Mouse (Mus musculus): ENCODE data around the gene Hhat.
A peak's percentile ranks its signal among the peaks of the same experiment; 100 is the strongest.

Hhat gene

DNA sequence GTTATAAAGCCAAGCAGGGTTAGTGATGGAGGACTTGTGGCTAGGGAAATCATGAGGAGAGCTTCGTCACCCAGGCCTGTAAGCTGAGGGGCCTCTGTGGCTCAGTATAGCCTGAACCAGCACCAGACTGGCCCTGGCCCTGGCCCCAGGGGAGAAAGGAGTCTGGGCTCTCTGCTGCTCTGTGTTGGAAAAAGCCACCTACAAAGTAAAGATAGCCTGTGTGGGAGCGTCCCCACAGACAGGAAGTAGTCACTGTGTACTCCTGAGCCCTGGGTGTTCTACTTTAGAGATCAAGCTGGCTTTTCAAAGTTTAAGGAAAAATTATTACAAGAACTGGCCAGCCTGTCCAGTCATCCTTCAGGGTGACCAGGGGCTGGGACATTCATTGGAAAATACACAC lies 273.5 kb downstream of the Hhat start:
- no peak for DNase-seq (ENCODE audit: low spot score)

DNA sequence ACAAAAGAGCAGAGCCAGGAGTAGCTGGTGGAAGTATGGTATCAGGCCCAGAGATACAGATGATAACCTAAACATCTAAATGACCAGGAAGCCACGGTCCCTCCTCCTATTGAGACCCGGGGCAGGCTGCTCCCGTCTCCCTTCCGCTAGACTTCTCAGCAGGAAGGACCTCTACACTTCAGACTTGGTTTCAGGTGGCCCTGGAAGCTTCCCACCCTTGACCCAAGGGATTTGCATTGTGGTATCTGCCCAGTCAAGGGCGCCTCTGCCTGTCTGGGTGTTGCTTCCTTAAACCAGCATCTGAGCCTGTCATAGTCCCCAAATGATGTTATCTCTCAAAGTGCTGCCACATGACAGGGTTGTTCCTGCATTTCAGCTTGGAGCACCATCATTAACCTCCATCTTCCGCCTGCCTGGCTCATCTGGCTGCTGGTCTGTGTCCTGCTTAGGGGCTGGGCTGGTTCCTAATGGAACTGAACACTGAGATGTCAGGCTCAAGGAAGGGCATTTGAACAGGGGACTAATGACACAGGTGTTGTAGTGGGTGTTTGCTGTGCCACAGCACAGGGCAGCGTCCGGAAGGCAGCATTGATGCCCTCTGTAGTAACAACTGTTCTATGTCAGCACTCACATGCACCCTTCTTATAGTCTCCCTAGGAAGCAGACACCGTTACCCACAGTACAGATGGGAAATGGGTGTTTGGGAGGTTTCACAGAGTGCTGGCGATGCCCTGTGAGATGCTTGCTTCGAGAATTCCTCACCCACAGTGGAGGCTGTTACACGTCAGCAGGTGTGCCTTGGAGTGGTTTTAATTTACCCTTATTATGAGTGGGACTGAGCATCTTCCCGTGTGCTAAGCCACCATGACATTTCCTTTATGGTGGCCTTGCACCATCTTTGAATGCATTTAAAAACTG lies 280.9 kb downstream of the Hhat start:
- DNase-seq (ENCODE audit: low spot score): no peak

DNA sequence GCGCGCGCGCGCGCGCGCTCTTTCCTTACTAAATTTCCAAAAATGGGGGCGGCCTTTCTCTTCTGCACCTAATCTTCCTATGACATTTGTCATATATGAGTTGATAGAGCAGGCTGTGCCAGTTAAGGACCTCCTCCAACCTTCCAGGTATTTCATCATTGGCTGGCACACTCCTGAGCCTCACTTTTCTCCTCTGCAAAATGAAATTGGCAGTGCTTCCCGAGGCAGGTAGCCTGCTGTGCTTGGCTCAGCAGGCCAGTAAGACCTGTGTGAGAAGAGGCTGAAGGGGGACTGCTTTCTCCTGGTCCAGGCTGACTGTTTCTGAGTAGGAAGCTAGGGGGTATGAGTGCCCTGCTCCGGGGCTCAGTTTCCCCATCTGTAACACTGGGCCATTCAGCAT lies 283.5 kb downstream of the Hhat start:
- no peak for DNase-seq (ENCODE audit: low spot score)

DNA sequence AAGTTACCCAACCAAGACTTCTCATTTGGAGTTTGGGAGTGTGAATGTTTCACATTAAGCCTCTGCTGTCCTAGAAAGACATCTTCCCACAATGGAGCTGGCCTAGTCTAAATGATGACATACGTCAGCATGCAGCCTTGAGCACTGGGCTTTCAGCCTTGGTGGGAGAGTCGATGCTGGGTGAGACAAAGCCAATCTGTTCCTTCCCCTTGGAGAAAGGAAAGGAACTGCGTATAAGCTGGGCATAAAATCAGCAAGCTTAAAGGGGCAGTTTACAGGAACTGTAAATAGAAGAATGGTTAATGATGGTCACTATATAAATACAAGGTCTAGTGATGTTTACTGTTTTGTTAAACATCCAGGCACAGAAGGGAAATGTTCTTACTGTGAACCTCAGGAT lies 286.0 kb downstream of the Hhat start:
- DNase-seq (ENCODE audit: low spot score): no peak

DNA sequence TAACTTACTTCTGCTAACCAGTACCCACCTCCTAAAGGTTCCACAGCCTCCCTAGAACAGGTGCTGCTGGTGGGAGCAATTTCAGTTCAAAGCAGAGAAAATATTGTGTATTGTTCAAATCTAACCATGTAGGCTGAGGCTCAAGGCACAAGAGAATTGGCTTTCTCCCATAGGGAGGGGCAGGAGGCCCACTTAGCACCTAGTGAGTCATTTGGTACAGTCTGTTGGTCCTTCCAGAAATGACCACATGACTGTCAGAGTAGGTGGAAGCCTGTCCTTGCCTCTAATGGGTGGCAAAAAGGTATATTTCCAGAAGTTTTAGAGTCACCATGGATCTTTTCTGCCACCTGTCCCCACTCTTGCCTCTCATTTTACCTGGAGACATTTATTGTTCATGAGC lies 289.6 kb downstream of the Hhat start:
- DNase-seq (ENCODE audit: low spot score): no peak

DNA sequence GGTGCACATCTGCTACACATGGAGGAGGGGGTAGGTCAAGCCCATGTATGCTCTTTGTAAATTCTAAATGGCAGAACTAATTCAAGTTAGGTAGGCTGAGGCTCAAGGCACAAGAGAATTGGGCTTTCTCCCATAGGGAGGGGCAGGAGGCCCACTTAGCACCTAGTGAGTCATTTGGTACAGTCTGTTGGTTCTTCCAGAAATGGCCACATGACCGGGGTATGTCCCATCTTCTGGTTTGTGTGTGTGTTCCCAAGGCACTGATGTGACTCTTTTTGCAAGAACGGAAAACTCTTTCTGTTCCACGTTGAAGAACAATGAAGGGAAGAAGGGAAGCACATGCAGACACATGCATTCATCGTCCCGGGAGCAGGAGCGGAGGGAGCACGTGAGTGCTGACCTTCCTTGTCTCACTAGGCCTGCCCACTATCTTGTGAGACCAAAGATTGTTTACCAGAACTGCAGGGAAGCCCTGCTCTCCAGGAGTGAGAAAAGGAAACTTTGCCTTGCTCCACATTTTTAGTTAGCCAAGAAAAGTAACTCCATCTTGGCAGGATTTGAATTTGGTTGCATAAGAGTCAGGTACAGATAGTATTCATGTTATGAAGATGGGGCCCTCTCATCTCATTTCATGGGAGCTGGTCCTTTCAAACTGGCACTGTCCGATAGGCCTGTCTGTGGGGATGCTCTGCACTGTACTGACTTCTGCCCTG lies 290.8 kb downstream of the Hhat start:
- DNase-seq (ENCODE audit: low spot score): no peak

DNA sequence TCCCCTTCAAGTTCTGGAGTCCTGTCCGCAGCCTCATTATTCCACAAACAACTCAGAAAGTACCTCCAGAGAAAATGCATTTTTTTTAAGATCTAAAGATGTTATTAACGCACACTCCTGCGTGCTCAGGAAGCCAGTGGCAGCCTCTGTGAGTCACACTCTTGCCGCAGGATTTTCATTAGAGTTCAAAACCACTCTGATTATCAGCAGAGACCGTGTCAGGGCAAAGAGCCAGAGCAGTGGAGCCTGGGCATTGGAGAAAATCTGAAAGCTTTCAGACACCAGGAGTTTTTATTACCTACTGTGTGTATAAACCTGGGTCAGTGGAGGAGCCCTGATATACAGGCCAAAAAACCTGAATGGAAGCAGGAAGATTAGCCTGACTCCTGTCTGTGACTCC lies 292.8 kb downstream of the Hhat start:
- DNase-seq (ENCODE audit: low spot score): no peak

DNA sequence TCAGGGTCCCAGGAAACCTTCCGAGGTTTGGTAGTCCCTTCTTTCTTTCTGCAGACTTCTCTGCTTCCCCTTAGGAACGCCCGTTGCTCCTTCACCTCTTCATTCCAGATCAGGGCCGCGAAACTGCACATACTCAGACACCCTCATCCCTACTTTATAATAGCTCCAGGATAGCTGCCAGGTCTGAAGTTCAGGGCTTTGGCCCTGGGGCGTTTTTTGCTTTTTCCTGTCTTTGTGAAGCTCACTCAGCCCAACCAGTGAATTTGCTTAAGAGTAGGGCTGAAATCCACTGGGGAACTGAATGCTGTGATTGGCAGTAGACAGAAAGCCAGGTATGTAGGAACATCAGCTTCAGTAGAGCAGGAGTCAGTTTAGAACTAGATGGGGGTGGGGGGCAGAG lies 293.5 kb downstream of the Hhat start:
- no peak for DNase-seq (ENCODE audit: low spot score)

DNA sequence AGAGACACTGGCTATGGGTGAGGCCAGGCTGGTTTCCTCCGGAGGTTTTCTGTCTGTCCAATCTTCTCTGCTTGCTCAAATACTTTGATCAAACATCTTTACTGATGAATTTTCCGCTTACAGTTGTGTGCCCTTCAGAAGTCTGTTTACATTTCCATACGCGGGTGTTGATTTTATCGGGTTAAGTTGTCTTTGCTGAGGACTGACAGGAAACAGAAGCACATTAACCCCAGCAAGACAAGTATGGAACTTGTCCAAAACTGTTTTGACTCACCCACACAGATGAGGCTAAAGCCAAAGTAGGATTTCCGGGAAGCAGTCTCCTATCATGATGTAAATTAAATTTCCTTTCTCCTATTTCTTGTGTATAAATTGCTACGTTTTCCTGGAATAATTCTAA lies 294.3 kb downstream of the Hhat start:
- DNase-seq (ENCODE audit: low spot score): no peak

DNA sequence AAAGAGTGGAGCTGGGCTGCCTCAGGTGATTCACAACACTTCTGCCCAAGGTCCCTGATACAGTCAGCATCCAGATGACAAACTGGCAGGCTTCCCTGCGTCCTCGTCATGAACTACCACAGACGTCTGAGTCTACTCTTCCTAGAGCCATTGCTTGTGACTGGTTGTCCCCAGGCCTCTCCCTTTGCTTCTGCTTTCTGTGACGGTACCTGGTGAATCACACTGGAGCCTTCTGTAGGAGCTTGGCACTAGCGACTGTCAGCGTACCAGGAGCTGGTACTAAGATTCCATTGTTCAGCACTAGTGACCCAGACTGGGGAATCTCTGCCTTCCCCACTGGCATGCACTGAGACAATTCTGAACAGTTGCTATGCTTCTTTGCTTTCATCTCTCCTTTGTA lies 297.9 kb downstream of the Hhat start:
- no peak for DNase-seq (ENCODE audit: low spot score)

DNA sequence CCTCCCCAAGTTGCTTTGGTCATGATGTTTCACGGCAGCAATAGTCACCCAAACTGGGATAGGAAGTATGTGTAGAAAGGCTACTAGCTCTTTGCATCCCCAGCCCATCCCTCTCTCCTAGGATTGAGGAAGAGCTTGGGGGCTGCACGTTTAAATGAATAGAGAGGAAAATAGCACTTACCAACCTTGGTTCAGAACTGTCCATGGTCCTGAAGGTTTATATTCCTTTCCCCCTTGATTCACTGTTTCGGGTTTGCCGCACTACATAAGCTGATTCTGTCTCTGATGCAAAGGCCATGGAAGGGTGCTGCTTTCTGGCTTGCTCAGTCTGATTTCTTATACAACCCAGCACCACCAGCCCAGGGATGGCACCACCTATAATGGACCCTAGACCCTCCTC lies 298.7 kb downstream of the Hhat start:
- peak; percentile 77 for DNase-seq (ENCODE audit: low spot score)

DNA sequence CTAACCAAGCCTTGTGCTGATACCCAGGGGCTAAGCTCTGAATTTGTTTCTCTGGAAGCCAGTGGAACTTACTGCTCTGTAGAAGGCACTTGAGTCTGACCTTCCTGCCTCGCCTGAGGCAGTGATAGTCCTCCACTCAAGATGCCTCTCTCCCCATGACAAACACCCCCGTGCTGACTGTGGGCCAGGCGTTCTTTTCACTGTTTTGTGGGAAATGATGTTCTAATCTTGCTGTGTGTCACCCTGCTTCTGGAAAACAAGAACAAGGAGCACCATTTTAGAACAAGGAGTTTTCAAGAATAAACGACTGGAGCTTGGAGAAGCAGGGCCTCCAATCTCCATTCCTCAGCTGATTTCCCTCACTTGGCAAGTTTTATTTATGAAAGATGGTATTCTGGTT lies 307.3 kb downstream of the Hhat start:
- DNase-seq (ENCODE audit: low spot score): no peak

DNA sequence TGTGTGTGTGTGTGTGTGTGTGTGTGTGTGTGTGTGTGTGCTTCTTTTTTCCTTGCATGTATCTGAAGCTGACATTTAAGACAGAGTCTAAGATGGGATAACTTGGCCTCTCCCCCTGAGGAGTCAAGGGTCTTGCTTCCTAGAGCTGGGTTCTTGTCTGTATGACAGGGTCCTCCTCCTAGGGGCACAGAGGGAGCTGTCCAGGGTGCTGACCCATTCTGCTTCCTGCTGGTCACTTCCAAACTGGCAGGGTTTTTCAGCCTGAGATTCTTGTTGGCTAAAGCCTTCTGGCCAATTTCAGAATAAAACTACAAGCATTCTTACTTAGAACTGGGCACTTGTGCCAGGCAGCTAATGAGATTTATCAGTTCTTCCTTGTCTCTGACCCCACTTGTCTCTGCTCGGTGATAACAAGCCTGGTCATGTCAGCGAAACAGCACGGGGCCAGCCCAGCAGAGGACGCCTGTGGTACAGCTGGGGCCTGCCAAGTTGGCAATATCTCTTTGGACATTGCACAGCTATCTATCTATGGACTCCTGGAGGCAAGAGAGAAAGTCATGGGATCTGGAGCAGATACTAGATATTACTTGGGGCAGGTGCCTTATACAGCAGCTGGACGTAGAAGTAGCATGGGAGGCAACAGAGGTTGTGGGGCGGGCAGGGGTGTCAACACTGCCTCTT lies 313.4 kb downstream of the Hhat start:
- peak; percentile 83 for DNase-seq (ENCODE audit: low spot score)

DNA sequence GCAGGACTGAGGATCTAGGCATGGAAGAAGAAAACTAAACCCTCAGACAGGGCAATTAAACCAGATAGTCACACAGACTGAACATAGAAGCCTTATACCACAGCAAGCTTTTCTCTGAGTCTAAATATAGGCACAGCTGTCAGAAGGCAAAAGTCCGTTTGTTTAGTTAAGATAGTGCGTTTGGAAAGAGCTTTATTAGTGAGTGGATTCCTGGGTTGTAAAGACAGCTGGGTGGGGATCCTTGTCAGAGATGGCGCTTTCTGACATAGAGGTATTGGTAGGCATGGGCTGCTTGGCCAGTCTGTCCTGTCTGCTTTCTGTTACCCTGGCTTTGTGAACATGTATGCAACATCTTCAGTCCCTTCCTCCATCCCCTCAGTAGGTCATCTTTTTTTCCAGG lies 314.0 kb downstream of the Hhat start:
- no peak for DNase-seq (ENCODE audit: low spot score)

DNA sequence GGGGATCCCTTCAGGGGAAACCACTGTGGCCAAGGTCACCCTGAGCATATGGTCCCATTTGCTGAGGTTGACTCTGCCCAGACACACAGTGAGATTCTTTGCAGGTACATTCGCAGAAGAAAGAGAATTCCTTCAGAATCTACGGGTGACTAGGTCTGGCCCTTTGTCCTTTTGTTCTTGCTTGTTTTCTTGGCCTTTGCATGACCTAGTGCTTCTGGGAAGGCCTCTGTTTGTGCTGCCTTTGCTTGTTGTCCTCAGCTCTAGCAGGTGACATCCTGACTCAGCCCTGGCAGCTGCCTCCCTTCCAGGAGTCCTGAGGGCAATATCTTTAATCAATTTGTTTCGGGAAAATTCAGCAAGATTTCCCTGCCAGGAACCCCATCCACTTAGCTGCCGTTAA lies 316.0 kb downstream of the Hhat start:
- DNase-seq (ENCODE audit: low spot score): no peak

DNA sequence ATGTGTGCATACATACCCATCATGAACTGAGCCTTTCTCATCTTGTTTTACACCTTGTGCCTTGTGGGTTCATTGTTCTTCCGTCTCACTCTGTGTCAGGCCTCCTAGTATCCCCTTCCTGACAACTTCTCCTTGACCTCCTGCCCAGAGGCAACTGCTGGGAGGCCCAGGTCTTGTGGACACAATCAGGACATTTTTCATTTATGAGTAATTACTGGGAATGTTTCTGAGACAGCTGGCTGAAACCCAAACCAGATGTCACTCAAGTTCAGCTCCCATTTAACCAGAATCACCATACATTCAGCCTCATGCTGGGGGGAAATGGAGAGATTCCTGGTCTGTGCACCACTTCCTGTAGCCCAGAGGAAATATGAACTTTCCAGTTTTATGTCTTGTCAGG lies 316.5 kb downstream of the Hhat start:
- no peak for DNase-seq (ENCODE audit: low spot score)

DNA sequence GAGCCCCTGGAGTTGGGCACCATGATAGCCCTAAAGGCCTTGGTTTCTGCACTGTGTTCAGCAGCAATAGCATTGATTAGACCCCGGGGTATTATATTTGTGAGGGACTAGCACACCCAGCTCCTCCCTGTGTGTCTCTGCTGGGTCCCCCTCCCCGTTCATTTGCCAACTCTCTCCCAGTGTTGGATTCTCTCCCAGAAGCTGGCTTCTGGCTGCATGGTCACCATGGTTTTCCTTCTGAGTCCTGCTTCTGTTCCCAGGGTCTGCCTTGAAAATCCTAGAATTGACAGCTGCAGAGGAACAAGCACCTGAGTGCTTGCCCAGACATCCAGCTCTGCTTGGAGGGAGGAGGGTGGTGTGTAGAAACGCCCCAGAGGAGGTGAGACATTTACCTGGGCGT lies 319.3 kb downstream of the Hhat start:
- DNase-seq (ENCODE audit: low spot score): no peak

DNA sequence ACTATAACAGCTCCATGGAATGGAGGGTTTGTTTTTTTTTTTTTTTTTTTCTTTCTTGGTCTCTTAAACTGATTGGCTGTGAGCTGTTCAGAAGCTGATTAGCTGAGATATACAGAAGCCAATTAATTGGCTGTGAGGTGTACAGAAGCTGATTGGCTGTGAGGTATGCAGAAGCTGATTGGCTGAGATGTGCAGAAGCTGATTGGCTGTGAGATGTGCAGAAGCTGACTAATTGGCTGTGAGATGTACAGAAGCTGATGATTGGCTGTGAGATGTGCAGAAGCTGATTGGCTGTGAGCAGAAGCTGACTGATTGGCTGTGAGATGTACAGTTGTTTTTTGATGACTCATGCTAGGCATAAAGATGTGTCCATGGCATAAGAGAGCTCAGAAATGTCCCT lies 320.6 kb downstream of the Hhat start:
- DNase-seq (ENCODE audit: low spot score): no peak

DNA sequence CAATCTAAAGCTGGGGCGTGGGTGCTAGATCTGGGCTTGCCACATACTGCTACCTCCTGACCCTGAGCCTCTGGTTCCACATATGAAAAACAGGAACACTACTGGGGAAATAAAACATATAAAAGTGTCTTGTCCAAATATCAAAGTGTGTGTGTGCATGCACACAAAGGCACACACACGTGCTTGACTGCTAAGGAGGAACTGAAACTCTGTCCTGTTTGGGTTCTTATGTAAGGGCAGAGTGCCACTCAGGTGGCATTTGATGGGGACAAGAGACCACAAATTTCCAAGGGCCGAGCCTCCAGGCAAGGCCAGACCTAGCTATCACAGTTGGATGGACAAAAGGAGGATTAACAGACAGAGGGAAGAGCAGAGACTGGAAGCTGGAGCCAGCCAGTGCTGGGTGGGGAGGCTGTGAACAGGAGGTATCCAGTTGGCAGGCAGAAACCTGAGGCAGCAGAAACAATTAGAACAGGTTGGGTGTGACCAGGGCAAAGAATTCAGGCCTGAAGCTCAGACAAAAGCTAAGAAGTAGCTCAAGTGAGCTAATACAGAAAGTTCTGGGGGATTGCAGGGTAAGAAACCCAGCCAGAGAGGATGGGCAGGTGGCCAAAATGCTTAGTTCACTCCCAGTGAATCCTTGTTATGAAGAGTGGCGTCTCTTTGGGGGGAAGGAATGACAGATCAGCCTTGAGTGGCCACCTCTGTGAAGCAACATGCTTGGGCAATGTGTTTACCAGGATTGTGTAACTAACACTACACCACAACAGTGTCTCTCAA lies 321.3 kb downstream of the Hhat start:
- no peak for DNase-seq (ENCODE audit: low spot score)

DNA sequence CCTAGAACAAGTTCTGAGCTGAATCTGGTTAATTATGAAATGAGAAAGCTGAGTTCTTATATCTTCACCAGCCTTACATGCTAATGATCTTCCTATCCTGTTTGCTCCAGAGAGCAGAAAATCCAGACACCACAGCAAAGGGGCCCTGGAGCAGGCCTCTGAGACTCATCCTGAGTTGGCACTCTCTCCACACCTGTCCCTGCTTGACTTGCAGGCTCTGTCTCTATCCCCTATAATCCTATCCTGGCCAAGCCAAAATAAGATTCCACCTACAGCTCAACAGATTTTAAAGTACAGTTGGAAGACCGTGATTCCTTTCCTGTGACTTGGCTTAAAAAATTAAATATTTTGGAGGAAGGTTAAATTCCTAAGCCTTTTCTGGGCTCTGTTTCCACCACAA lies 322.5 kb downstream of the Hhat start:
- no peak for DNase-seq (ENCODE audit: low spot score)

DNA sequence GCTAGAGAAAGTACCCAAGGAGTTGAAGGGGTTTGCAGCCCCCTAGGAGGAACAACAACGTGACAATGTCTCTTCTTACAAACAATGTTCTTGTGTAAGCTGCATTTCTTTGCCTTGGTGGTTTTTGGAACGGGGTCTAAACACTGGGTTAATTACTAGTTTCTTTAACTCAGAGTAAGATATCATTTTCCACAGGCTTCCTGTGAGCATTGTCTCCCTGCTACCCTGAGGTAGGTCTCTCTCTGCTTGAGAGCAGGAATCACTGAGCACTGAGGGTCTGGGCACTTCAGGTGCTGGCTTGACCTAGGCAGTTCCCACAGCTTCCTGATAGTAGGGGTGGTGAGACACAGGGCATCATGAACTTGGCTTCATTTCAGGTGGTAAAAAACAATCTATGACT lies 323.4 kb downstream of the Hhat start:
- DNase-seq (ENCODE audit: low spot score): no peak
